Mouse (Mus musculus) testis, postnatal 14 days (tissue): ENCODE results near the gene Gsg1l.

ENCODE experiments used
- DNase-seq: peaks from one replicate; pipeline ENCODE4 v3.0.0; 2021; ENCODE audit warnings: low spot score

Gene Gsg1l

DNA sequence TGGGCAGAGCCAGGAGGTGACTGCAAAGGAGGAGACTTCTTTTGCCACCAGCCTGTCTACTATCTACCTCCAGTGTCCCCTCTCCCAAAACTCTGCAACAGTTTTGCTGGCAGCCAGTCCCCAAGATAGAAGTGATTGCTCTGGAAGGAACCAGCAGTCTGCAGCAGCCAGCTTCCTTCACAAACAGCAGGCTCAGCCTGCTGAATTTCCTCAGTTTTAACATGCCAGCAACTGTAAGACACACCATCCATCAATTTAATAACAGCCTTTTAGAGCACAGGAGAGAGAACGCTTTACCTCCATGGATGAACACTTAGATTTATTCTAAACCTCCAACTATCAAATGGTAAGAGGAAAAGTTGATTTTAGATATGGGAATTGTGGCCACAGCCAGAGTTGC lies 218.2 kb downstream of the Gsg1l start:
- no peak for DNase-seq

- no peak for DNase-seq
Observed at GRCm38 (mm10) chr7:125860421-125860820, 221.8 kb downstream of the Gsg1l start.

DNA sequence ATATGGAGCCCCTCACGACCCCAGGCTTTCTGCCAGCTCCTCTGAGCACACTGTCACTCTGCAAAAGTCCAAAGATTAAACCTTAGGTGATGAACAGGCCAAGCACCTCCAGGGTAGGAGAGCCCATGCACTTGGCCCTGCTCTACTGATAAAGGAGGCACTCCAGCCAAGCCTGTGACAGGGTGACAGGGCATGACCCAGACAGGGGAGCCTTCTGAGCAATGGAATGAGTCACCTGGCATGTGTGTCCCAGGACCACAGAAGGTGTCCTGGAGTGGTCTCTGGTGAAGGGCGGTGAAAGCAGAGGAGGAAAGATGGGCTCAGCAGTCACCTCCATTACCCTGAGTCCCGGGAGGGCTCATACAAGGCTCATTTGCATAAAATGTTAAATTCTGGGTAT lies 222.6 kb downstream of the Gsg1l start:
- DNase-seq = no peak

GRCm38 (mm10) chr7:125847528-125847866 lies 234.7 kb downstream of the Gsg1l start:
- DNase-seq = no peak

DNA sequence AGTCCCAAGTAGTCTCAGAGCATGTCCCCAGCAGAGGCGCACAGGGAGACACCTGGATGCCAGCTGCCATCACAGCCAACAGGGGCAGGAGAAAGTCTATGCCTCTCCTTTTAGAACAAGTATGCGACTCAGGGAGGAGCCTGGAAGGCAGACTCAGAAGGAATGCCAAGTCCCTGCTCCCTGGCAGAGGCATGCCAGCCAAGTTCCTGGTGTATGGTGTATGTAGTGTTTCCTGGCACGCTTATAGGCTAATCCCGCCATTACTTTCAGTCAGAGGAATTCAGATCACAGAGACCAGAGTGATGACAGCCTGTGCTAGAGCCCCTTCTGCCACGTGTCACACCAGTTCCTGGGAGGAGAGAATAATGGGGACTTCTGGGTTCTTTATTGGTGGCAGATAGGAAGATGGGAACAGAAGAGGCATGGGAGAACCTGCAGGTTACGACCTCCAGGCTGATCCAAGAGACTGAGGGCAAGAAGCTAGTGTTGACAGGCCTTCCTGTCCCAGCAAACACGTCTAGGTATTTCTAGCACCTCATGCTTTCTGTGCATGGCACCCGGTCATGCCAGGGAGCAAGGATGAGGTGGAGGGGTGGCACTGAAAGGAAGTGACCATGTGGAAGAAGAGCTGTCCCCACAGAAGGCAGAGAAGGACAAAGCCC lies 235.2 kb downstream of the Gsg1l start:
- DNase-seq = no peak

- no peak for DNase-seq
Observed at GRCm38 (mm10) chr7:125845611-125846010, 236.6 kb downstream of the Gsg1l start.

- no peak for DNase-seq
Observed at GRCm38 (mm10) chr7:125838078-125838742, 244.0 kb downstream of the Gsg1l start.

- DNase-seq = no peak
Observed at GRCm38 (mm10) chr7:125833471-125833870, 248.7 kb downstream of the Gsg1l start.

DNA sequence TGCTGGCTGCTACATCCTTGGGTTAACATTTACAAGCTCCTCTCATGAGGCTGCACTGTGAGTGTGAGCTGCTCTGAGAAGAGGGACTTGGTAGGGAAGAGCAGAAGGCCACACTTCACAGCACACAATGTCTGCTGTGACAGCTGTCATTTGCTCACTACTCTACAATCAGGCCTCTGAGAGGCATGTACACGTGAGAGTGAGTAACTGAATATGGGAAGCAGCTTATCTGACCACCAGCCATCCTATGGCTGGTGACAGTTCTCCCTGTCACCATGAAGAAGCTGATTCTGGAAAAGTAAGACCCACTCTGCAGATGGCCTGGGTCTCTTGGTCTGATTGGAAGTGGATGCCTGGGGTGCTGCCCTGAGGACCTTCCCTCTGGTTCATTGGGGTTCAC lies 249.4 kb downstream of the Gsg1l start:
- DNase-seq = no peak

GRCm38 (mm10) chr7:125829121-125829666 lies 253.0 kb downstream of the Gsg1l start:
- no peak for DNase-seq

- no peak for DNase-seq
Observed at GRCm38 (mm10) chr7:125828561-125828960, 253.7 kb downstream of the Gsg1l start.
